Mouse (Mus musculus) erythroblast, embryonic 14.5 days (primary cell): ENCODE data around the gene Zic1. TPM values are rescaled to one million over a fixed set of nuclear protein-coding genes. Genes with fewer than 3 reads are reported as not detected.

Experiments used
- H3K27me3 ChIP-seq: 2 replicates; pipeline ENCODE4 v1.6.1; 2012; ENCODE audit warnings: inconsistent platforms; ENCODE audit not compliant: control insufficient read depth
- H3K36me3 ChIP-seq: 2 replicates; pipeline ENCODE4 v1.6.1; 2012; ENCODE audit warnings: mild to moderate bottlenecking, inconsistent platforms; ENCODE audit not compliant: control insufficient read depth
- H3K4me1 ChIP-seq: 2 replicates; pipeline ENCODE4 v1.6.1; 2012; ENCODE audit warnings: inconsistent platforms; ENCODE audit not compliant: control insufficient read depth
- H3K4me3 ChIP-seq: replicated peaks from 2 replicates; pipeline ENCODE3; 2012; ENCODE audit warnings: moderate library complexity, mild to moderate bottlenecking, inconsistent platforms
- H3K9me3 ChIP-seq: 2 replicates; pipeline ENCODE4 v1.6.1; 2012; ENCODE audit warnings: low read length, inconsistent platforms, mixed read lengths; ENCODE audit not compliant: control insufficient read depth
- GATA1 ChIP-seq: IDR thresholded peaks from 2 replicates; pipeline ENCODE4 v1.6.1; 2012; ENCODE audit warnings: low read length, inconsistent platforms, mixed read lengths
- TAL1 ChIP-seq: IDR thresholded peaks from 3 replicates; pipeline ENCODE4 v1.6.1; 2012; ENCODE audit warnings: low read length, inconsistent platforms, mixed read lengths
- polyA plus RNA-seq: library from polyadenylated mRNA; stranded (reverse); fragments of >175 nt; gene quantifications from 2 replicates; pipeline ENCODE4 v1.2.3, GENCODE M21; 2012

Gene Zic1
- polyA plus RNA-seq, 1 experiment: not detected

- Histone ChIP-seq H3K27me3 (peaks cover 96% of the 10 kb centered on the region), H3K9me3 (peaks cover 1% of the 10 kb centered on the region; the same call in 1 of the 2 replicates), H3K4me1 (no peaks in the 10 kb centered on the region), H3K4me3 (no peak overlapping the region), H3K36me3 (no peaks in the 10 kb centered on the region)
- no peak for TF ChIP-seq TAL1
Measured at GRCm38 (mm10) chr9:91358851-91359687, 6.5 kb downstream of the Zic1 start.

- H3K36me3 ChIP-seq: no peaks in the 10 kb centered on the region
- H3K4me3 ChIP-seq: no peak overlapping the region
- no peak for TF ChIP-seq TAL1
- TF ChIP-seq GATA1: no peak
- H3K4me1 ChIP-seq: no peaks in the 10 kb centered on the region
- no peaks in the 10 kb centered on the region; the same call in 1 of the 2 replicates for H3K9me3 ChIP-seq
- peaks cover 96% of the 10 kb centered on the region for H3K27me3 ChIP-seq
Measured at GRCm38 (mm10) chr9:91357321-91357720, 8.3 kb downstream of the Zic1 start.

GRCm38 (mm10) chr9:91356353-91356740 lies 9.3 kb downstream of the Zic1 start:
- no peaks in the 10 kb centered on the region for H3K9me3 ChIP-seq
- H3K4me3 ChIP-seq: no peak overlapping the region
- H3K4me1 ChIP-seq: no peaks in the 10 kb centered on the region
- H3K27me3 ChIP-seq: peaks cover 96% of the 10 kb centered on the region
- TF ChIP-seq TAL1: no peak
- TF ChIP-seq GATA1: no peak
- no peaks in the 10 kb centered on the region for H3K36me3 ChIP-seq

- no peaks in the 10 kb centered on the region for H3K9me3 ChIP-seq
- no peaks in the 10 kb centered on the region for H3K36me3 ChIP-seq
- no peaks in the 10 kb centered on the region for H3K4me1 ChIP-seq
- no peak overlapping the region for H3K4me3 ChIP-seq
- no peak for TF ChIP-seq GATA1
- TF ChIP-seq TAL1: no peak
- H3K27me3 ChIP-seq: peaks cover 96% of the 10 kb centered on the region
Measured at GRCm38 (mm10) chr9:91355629-91356352, 9.8 kb downstream of the Zic1 start.

- Histone ChIP-seq H3K36me3 (no peaks in the 10 kb centered on the region), H3K4me3 (no peak overlapping the region), H3K27me3 (peaks cover 96% of the 10 kb centered on the region), H3K9me3 (no peaks in the 10 kb centered on the region), H3K4me1 (no peaks in the 10 kb centered on the region)
- no peak for TF ChIP-seq GATA1
- TF ChIP-seq TAL1: no peak
Measured at GRCm38 (mm10) chr9:91355270-91355589, 10.4 kb downstream of the Zic1 start.

GRCm38 (mm10) chr9:91354434-91355269 lies 11.0 kb downstream of the Zic1 start:
- Histone ChIP-seq H3K36me3 (no peaks in the 10 kb centered on the region), H3K27me3 (peaks cover 92% of the 10 kb centered on the region), H3K4me1 (no peaks in the 10 kb centered on the region), H3K9me3 (no peaks in the 10 kb centered on the region), H3K4me3 (no peak overlapping the region)
- no peak for TF ChIP-seq GATA1
- TF ChIP-seq TAL1: no peak

GRCm38 (mm10) chr9:91353551-91354433 lies 11.8 kb downstream of the Zic1 start:
- Histone ChIP-seq H3K9me3 (no peaks in the 10 kb centered on the region), H3K4me3 (no peak overlapping the region), H3K36me3 (no peaks in the 10 kb centered on the region), H3K4me1 (no peaks in the 10 kb centered on the region), H3K27me3 (peaks cover 83% of the 10 kb centered on the region)
- TF ChIP-seq GATA1 (no peak), TAL1 (no peak)

- H3K27me3 ChIP-seq: peaks cover 76% of the 10 kb centered on the region
- no peaks in the 10 kb centered on the region for H3K36me3 ChIP-seq
- TF ChIP-seq GATA1: no peak
- TF ChIP-seq TAL1: no peak
- no peak overlapping the region for H3K4me3 ChIP-seq
- H3K9me3 ChIP-seq: no peaks in the 10 kb centered on the region
- no peaks in the 10 kb centered on the region for H3K4me1 ChIP-seq
Measured at GRCm38 (mm10) chr9:91352786-91353185, 12.8 kb downstream of the Zic1 start.
